Mouse (Mus musculus) layer of hippocampus, postnatal 36 days (tissue): ENCODE results near the gene Adamts12. TPM values are rescaled to one million over a fixed set of nuclear protein-coding genes. Genes with fewer than 3 reads are reported as not detected.

Experiments
- total RNA-seq, 2 experiments: library from RNA; stranded (reverse); gene quantifications; 2 replicates each; pipeline ENCODE4 v1.2.3; 2021

The Adamts12 gene
- total RNA-seq, 2 experiments from 2014 or later, result 0.47 to 1.1 TPM

Other genes starting within 250 kb of the Adamts12 start
- gene C1qtnf3, start 112.5 kb upstream of the Adamts12 start, total RNA-seq, result not detected
- 10 to 100 TPM; 11.3 to 11.6 TPM for gene Amacr, start 83.0 kb upstream of the Adamts12 start, total RNA-seq
- not detected for gene Slc45a2, start 64.1 kb upstream of the Adamts12 start, total RNA-seq
- gene Rxfp3, start 26.8 kb upstream of the Adamts12 start, total RNA-seq, result 1 to 10 TPM; 5.0 to 6.3 TPM